Mouse (Mus musculus) hindbrain, postnatal 0 days (tissue): ENCODE measurements around the gene Cirbp. TPM values are rescaled to one million over a fixed set of nuclear protein-coding genes. Genes with fewer than 3 reads are reported as not detected.

ENCODE experiments used
- ATAC-seq: fragments of 200-750 bp; cut with Nextera tagmentation; 2 replicates; pipeline ENCODE4 v1.8.0; 2017; ENCODE audit warnings: mild to moderate bottlenecking, moderate TSS enrichment, moderate library complexity
- DNase-seq: peaks from one replicate; pipeline ENCODE4 v3.0.0-alpha.2; 2015; ENCODE audit warnings: low spot score
- H3K27ac ChIP-seq: fragments of 300-500 bp; sonication (generic); 2 replicates; pipeline ENCODE4 v1.5.1; 2014; ENCODE audit warnings: mild to moderate bottlenecking
- H3K27me3 ChIP-seq: fragments of 300-500 bp; sonication (generic); 2 replicates; pipeline ENCODE4 v1.6.1; 2014; ENCODE audit warnings: low read length, mixed read lengths; ENCODE audit not compliant: insufficient read depth
- H3K36me3 ChIP-seq: fragments of 300-500 bp; sonication (generic); 2 replicates; pipeline ENCODE4 v1.6.1; 2014; ENCODE audit warnings: low read length, mixed read lengths; ENCODE audit not compliant: insufficient read depth
- H3K4me1 ChIP-seq: fragments of 300-500 bp; sonication (generic); 2 replicates; pipeline ENCODE4 v1.6.1; 2014; ENCODE audit warnings: antibody characterized with exemption, low read length, mixed read lengths; ENCODE audit not compliant: insufficient read depth
- H3K4me2 ChIP-seq: fragments of 300-500 bp; sonication (generic); 2 replicates; pipeline ENCODE4 v1.6.1; 2014; ENCODE audit warnings: low read depth, mild to moderate bottlenecking, low read length, moderate library complexity, mixed read lengths
- H3K4me3 ChIP-seq: fragments of 300-500 bp; sonication (generic); 2 replicates; pipeline ENCODE4 v1.5.1; 2014; ENCODE audit warnings: low read length
- H3K9ac ChIP-seq: fragments of 300-500 bp; sonication (generic); replicated peaks from 2 replicates; pipeline ENCODE4 v1.6.1; 2014; ENCODE audit warnings: mild to moderate bottlenecking, low read length, moderate library complexity, mixed read lengths
- H3K9me3 ChIP-seq: fragments of 300-500 bp; sonication (generic); 2 replicates; pipeline ENCODE4 v1.6.1; 2016; ENCODE audit warnings: low read length, mixed read lengths
- CTCF ChIP-seq: IDR thresholded peaks from 2 replicates; pipeline ENCODE4 v1.5.1; 2016; ENCODE audit warnings: antibody characterized with exemption, control low read depth, low read depth
- WGBS: fragments of 180-500 bp; shearing (Covaris S2); extraction: QIAGEN DNeasy Blood & Tissue Kit; methylation state at CpG from one replicate; pipeline ENCODE4 v1.1.7; 2014; 5-methylcytosine and 5-hydroxymethylcytosine counted together
- polyA plus RNA-seq: library from polyadenylated mRNA; unstranded; fragments of >200 nt; fragmentation: Nextera tagmentation; extraction: Ambion mirVana; gene quantifications from 2 replicates; pipeline ENCODE4 v1.2.1, GENCODE M21; 2015
- total RNA-seq: library from RNA; depleted of rRNA; stranded (reverse); fragments of >200 nt; gene quantifications from 2 replicates; pipeline ENCODE4 v1.2.3, GENCODE M21; 2014; rRNA removed

Cirbp gene
- total RNA-seq (257 and 261 TPM in 2 replicates), polyA plus RNA-seq (730 and 732 TPM in 2 replicates)

GRCm38 (mm10) chr10:80165392-80166128 is at the start of gene Cirbp:
Cirbp (plus strand) TSS chr10:80165985.
- TF ChIP-seq CTCF = no peak
- 10% methylated on average over 20 of the region's 20 CpGs for WGBS
- H3K4me2 ChIP-seq = peak within 1 kb of the TSS; percentile 73
- peak within 1 kb of the TSS; percentile 38 for H3K4me3 ChIP-seq
- H3K36me3 ChIP-seq = peaks cover 7% of the 10 kb centered on the region; the same call in 1 of the 2 replicates
- H3K9me3 ChIP-seq = no peaks in the 10 kb centered on the region
- peak within 1 kb of the TSS; percentile 60 for H3K9ac ChIP-seq
- peak; percentile 63 for DNase-seq
- ATAC-seq = no peak
- peak within 1 kb of the TSS; percentile 100 for H3K27ac ChIP-seq
- peaks cover 25% of the 10 kb centered on the region for H3K4me1 ChIP-seq
- no peaks in the 10 kb centered on the region for H3K27me3 ChIP-seq

- Histone ChIP-seq H3K36me3 (peaks cover under 1% of the 10 kb centered on the region), H3K27me3 (no peaks in the 10 kb centered on the region), H3K9ac (peak overlapping the region; percentile 85), H3K27ac (peak overlapping the region; percentile 58), H3K4me3 (peak overlapping the region; percentile 63), H3K4me1 (peaks cover 21% of the 10 kb centered on the region), H3K4me2 (peak overlapping the region; percentile 90), H3K9me3 (no peaks in the 10 kb centered on the region)
- under 1% methylated on average over 27 of the region's 27 CpGs for WGBS
- no peak for ATAC-seq
- DNase-seq = no peak
- TF ChIP-seq CTCF = no peak
Observed at GRCm38 (mm10) chr10:80116563-80116926, 49.2 kb upstream of the Cirbp start.

- peak overlapping the region; percentile 85 for H3K9ac ChIP-seq
- DNase-seq (peak; percentile 56), ATAC-seq (no peak)
- peaks cover 21% of the 10 kb centered on the region for H3K4me1 ChIP-seq
- H3K36me3 ChIP-seq = peaks cover 3% of the 10 kb centered on the region
- no peaks in the 10 kb centered on the region for H3K9me3 ChIP-seq
- WGBS = 3% methylated on average over 30 of the region's 30 CpGs
- peak overlapping the region; percentile 90 for H3K4me2 ChIP-seq
- H3K27me3 ChIP-seq = no peaks in the 10 kb centered on the region
- H3K27ac ChIP-seq = peak overlapping the region; percentile 58
- peak; percentile 35 for TF ChIP-seq CTCF
- H3K4me3 ChIP-seq = peak overlapping the region; percentile 63
Observed at GRCm38 (mm10) chr10:80116927-80117691, 48.7 kb upstream of the Cirbp start.

- Histone ChIP-seq H3K9me3 (no peaks in the 10 kb centered on the region), H3K4me1 (peaks cover 21% of the 10 kb centered on the region), H3K4me3 (peak overlapping the region; percentile 63), H3K4me2 (peak overlapping the region; percentile 90), H3K27ac (0 out of 2 replicates have a peak overlapping the region, but pooled peaks have one; percentile 58), H3K9ac (peak overlapping the region; percentile 85; the same call in 1 of the 2 replicates), H3K36me3 (peaks cover 3% of the 10 kb centered on the region), H3K27me3 (no peaks in the 10 kb centered on the region)
- TF ChIP-seq CTCF = no peak
- WGBS = 33% methylated on average over 1 of the region's 1 CpGs
- ATAC-seq (no peak), DNase-seq (no peak)
Observed at GRCm38 (mm10) chr10:80117736-80118135, 48.0 kb upstream of the Cirbp start.

GRCm38 (mm10) chr10:80118552-80118951 is 47.2 kb upstream of the Cirbp start:
- TF ChIP-seq CTCF = no peak
- DNase-seq = peak; percentile 41
- peak overlapping the region; percentile 90 for H3K4me2 ChIP-seq
- ATAC-seq = no peak
- H3K36me3 ChIP-seq = peaks cover 3% of the 10 kb centered on the region
- no peaks in the 10 kb centered on the region for H3K27me3 ChIP-seq
- H3K9ac ChIP-seq = peak overlapping the region; percentile 85; the same call in 1 of the 2 replicates
- peak overlapping the region; percentile 63; the same call in 1 of the 2 replicates for H3K4me3 ChIP-seq
- WGBS = 40% methylated on average over 6 of the region's 6 CpGs
- no peaks in the 10 kb centered on the region for H3K9me3 ChIP-seq
- H3K27ac ChIP-seq = no peak overlapping the region
- H3K4me1 ChIP-seq = peaks cover 21% of the 10 kb centered on the region

GRCm38 (mm10) chr10:80120146-80120545 is 45.6 kb upstream of the Cirbp start:
- no peak for DNase-seq
- H3K9ac ChIP-seq = 0 out of 2 replicates have a peak overlapping the region, but pooled peaks have one; percentile 1
- ATAC-seq = no peak
- no peak overlapping the region for H3K4me2 ChIP-seq
- H3K27me3 ChIP-seq = no peaks in the 10 kb centered on the region
- no peak overlapping the region for H3K27ac ChIP-seq
- 59% methylated on average over 2 of the region's 2 CpGs for WGBS
- H3K4me1 ChIP-seq = peaks cover 21% of the 10 kb centered on the region
- no peak for TF ChIP-seq CTCF
- H3K4me3 ChIP-seq = no peak overlapping the region
- H3K9me3 ChIP-seq = no peaks in the 10 kb centered on the region
- H3K36me3 ChIP-seq = peaks cover 3% of the 10 kb centered on the region
